Mouse (Mus musculus) kidney, postnatal 0 days (tissue): ENCODE data around the gene Bbs9. TPM values are rescaled to one million over a fixed set of nuclear protein-coding genes. Genes with fewer than 3 reads are reported as not detected.

Source experiments
- ATAC-seq: fragments of 200-750 bp; cut with Nextera tagmentation; replicated peaks from 2 replicates; pipeline ENCODE4 v1.8.0; 2017; ENCODE audit warnings: low read depth, moderate number of reproducible peaks, moderate TSS enrichment, moderate library complexity; ENCODE audit not compliant: low FRiP score
- DNase-seq: peaks from one replicate; pipeline ENCODE4 v3.0.0-alpha.2; 2016; ENCODE audit warnings: low spot score
- H3K27ac ChIP-seq: fragments of 300-500 bp; sonication (generic); 2 replicates; pipeline ENCODE4 v1.5.1; 2014; ENCODE audit warnings: mild to moderate bottlenecking
- H3K27me3 ChIP-seq: fragments of 300-500 bp; sonication (generic); 2 replicates; pipeline ENCODE4 v1.6.1; 2014; ENCODE audit warnings: low read length, mixed read lengths; ENCODE audit not compliant: insufficient read depth
- H3K36me3 ChIP-seq: fragments of 300-500 bp; sonication (generic); 2 replicates; pipeline ENCODE4 v1.6.1; 2014; ENCODE audit warnings: low read length, mixed read lengths; ENCODE audit not compliant: insufficient read depth
- H3K4me1 ChIP-seq: fragments of 300-500 bp; sonication (generic); replicated peaks from 2 replicates; pipeline ENCODE4 v1.6.1; 2014; ENCODE audit warnings: antibody characterized with exemption, low read length, mixed read lengths; ENCODE audit not compliant: insufficient read depth
- H3K4me2 ChIP-seq: fragments of 300-500 bp; sonication (generic); 2 replicates; pipeline ENCODE4 v1.6.1; 2014; ENCODE audit warnings: mild to moderate bottlenecking, low read length, moderate library complexity, mixed read lengths
- H3K4me3 ChIP-seq: fragments of 300-500 bp; sonication (generic); replicated peaks from 2 replicates; pipeline ENCODE4 v1.5.1; 2014; ENCODE audit warnings: low read depth, low read length
- H3K9ac ChIP-seq: fragments of 300-500 bp; sonication (generic); 2 replicates; pipeline ENCODE4 v1.6.1; 2014; ENCODE audit warnings: low read depth, low read length
- H3K9me3 ChIP-seq: fragments of 300-500 bp; sonication (generic); replicated peaks from 2 replicates; pipeline ENCODE4 v1.6.1; 2016; ENCODE audit warnings: low read length, inconsistent platforms, mixed read lengths
- CTCF ChIP-seq: IDR thresholded peaks from 2 replicates; pipeline ENCODE4 v1.5.1; 2016; ENCODE audit warnings: antibody characterized with exemption, low read depth, mild to moderate bottlenecking, moderate library complexity
- WGBS: fragments of 180-500 bp; shearing (Covaris S2); extraction: QIAGEN DNeasy Blood & Tissue Kit; methylation state at CpG from one replicate; pipeline ENCODE4 v1.1.7; 2014; 5-methylcytosine and 5-hydroxymethylcytosine counted together
- polyA plus RNA-seq: library from polyadenylated mRNA; unstranded; fragments of >200 nt; fragmentation: Nextera tagmentation; extraction: Ambion mirVana; gene quantifications from 2 replicates; pipeline ENCODE4 v1.2.1, GENCODE M21; 2015

Gene Bbs9
- polyA plus RNA-seq = 10.0 and 10.1 TPM in 2 replicates

DNA sequence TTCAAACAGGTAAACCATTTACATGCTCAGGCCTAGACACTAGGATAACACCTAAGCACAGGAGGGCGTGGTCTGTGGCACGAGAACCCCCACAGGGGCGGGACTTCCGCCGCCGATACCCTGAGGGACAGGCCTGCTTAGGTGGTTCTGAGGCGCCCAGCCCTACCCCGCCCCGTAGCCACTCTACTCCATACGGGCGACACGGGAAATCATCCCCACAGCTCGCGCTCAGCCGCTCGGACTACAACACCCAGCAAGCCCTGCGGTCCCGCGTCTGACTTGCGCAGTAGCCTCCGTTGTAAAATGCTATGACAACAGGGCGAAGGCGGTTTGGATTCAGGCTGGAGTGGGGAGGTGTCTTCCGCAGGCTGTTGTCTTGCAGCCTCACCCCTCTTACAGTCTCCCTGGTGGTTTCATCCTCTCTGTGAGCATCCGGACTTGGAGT is at the start of gene Bbs9:
Gene Bbs9 (plus strand): TSS at position 292 of the 445 bp plus-strand sequence.
- peak within 1 kb of the TSS; percentile 55 for H3K27ac ChIP-seq
- DNase-seq = peak; percentile 97
- peak within 1 kb of the TSS; percentile 52 for H3K9ac ChIP-seq
- no peaks in the 10 kb centered on the region; the same call in 1 of the 2 replicates for H3K4me1 ChIP-seq
- peak within 1 kb of the TSS; percentile 64 for H3K4me3 ChIP-seq
- H3K27me3 ChIP-seq = no peaks in the 10 kb centered on the region
- no peaks in the 10 kb centered on the region for H3K36me3 ChIP-seq
- H3K9me3 ChIP-seq = no peaks in the 10 kb centered on the region
- TF ChIP-seq CTCF = no peak
- H3K4me2 ChIP-seq = peak within 1 kb of the TSS; percentile 96
- peak; percentile 100 for ATAC-seq
- under 1% methylated on average over 25 of the region's 25 CpGs for WGBS

- H3K36me3 ChIP-seq = no peaks in the 10 kb centered on the region
- H3K4me1 ChIP-seq = peaks cover 8% of the 10 kb centered on the region; the same call in 1 of the 2 replicates
- no peaks in the 10 kb centered on the region for H3K27me3 ChIP-seq
- no peak overlapping the region for H3K27ac ChIP-seq
- no peak for ATAC-seq
- 44% methylated on average over 4 of the region's 4 CpGs for WGBS
- H3K4me3 ChIP-seq = no peak overlapping the region
- no peak overlapping the region for H3K9ac ChIP-seq
- TF ChIP-seq CTCF = no peak
- no peak for DNase-seq
- no peaks in the 10 kb centered on the region for H3K9me3 ChIP-seq
- H3K4me2 ChIP-seq = no peak overlapping the region
Observed at GRCm38 (mm10) chr9:22428028-22428665, 47.4 kb upstream of the Bbs9 start.

GRCm38 (mm10) chr9:22428666-22429410 is 46.7 kb upstream of the Bbs9 start:
- WGBS = 68% methylated on average over 14 of the region's 14 CpGs
- Histone ChIP-seq H3K9me3 (no peaks in the 10 kb centered on the region), H3K4me2 (no peak overlapping the region)

GRCm38 (mm10) chr9:22429533-22430241 is 45.8 kb upstream of the Bbs9 start:
- Histone ChIP-seq H3K27me3 (no peaks in the 10 kb centered on the region), H3K4me2 (peak overlapping the region; percentile 55), H3K36me3 (no peaks in the 10 kb centered on the region), H3K4me1 (peaks cover 8% of the 10 kb centered on the region; the same call in 1 of the 2 replicates), H3K27ac (no peak overlapping the region), H3K4me3 (no peak overlapping the region), H3K9ac (no peak overlapping the region), H3K9me3 (no peaks in the 10 kb centered on the region)
- ATAC-seq = peak; percentile 65; the same call in 1 of the 2 replicates
- peak; percentile 77 for DNase-seq
- 25% methylated on average over 15 of the region's 15 CpGs for WGBS
- peak; percentile 8; the same call in 1 of the 2 replicates for TF ChIP-seq CTCF

More at GRCm38 (mm10) chr9:22428666-22429410, 46.7 kb upstream of the Bbs9 start:
- ATAC-seq (no peak), DNase-seq (no peak)
- Histone ChIP-seq H3K4me3 (no peak overlapping the region), H3K36me3 (no peaks in the 10 kb centered on the region), H3K9ac (no peak overlapping the region), H3K27me3 (no peaks in the 10 kb centered on the region), H3K4me1 (peaks cover 8% of the 10 kb centered on the region; the same call in 1 of the 2 replicates), H3K27ac (no peak overlapping the region)
- no peak for TF ChIP-seq CTCF

GRCm38 (mm10) chr9:22430315-22430840 is 45.1 kb upstream of the Bbs9 start:
- DNase-seq = no peak
- no peak for TF ChIP-seq CTCF
- Histone ChIP-seq H3K27me3 (no peaks in the 10 kb centered on the region), H3K4me1 (peaks cover 8% of the 10 kb centered on the region; the same call in 1 of the 2 replicates), H3K4me3 (no peak overlapping the region), H3K4me2 (peak overlapping the region; percentile 55), H3K27ac (no peak overlapping the region), H3K9me3 (no peaks in the 10 kb centered on the region), H3K9ac (no peak overlapping the region), H3K36me3 (no peaks in the 10 kb centered on the region)
- ATAC-seq = no peak
- WGBS = 9% methylated on average over 5 of the region's 5 CpGs

DNA sequence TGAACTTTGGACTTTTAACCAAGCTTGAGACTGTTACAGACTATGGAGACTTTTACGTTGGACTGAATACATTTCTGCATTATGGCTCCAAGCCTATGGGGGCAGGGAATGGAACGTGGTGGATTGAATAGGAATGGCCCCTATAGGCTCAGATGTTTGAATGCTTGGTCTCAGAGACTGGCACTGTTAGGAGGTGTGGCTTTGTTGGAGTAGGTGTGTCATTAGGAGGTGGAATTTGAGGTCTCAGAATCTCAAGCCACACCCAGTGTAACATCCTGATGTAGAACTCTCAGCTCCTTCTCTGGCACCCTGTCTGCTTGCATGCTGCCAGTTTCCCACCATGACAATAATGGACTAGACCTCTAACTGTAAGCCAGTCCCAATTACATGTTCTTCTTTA is 42.3 kb upstream of the Bbs9 start:
- no peak for TF ChIP-seq CTCF
- WGBS = 85% methylated on average over 2 of the region's 2 CpGs

More for the DNA sequence above, 42.3 kb upstream of the Bbs9 start:
- H3K27ac ChIP-seq = no peak overlapping the region
- H3K4me3 ChIP-seq = no peak overlapping the region
- no peaks in the 10 kb centered on the region for H3K27me3 ChIP-seq
- peaks cover 8% of the 10 kb centered on the region; the same call in 1 of the 2 replicates for H3K4me1 ChIP-seq
- DNase-seq = no peak
- ATAC-seq = no peak
- no peak overlapping the region for H3K9ac ChIP-seq
- no peak overlapping the region for H3K4me2 ChIP-seq
- no peaks in the 10 kb centered on the region for H3K9me3 ChIP-seq
- no peaks in the 10 kb centered on the region for H3K36me3 ChIP-seq
